Mouse (Mus musculus): ENCODE results near the gene Mapk8. TPM values are rescaled to one million over a fixed set of nuclear protein-coding genes. Genes with fewer than 3 reads are reported as not detected.

The Mapk8 gene
- polyA plus RNA-seq, 2 experiments: 16.7 to 36.4 TPM

DNA sequence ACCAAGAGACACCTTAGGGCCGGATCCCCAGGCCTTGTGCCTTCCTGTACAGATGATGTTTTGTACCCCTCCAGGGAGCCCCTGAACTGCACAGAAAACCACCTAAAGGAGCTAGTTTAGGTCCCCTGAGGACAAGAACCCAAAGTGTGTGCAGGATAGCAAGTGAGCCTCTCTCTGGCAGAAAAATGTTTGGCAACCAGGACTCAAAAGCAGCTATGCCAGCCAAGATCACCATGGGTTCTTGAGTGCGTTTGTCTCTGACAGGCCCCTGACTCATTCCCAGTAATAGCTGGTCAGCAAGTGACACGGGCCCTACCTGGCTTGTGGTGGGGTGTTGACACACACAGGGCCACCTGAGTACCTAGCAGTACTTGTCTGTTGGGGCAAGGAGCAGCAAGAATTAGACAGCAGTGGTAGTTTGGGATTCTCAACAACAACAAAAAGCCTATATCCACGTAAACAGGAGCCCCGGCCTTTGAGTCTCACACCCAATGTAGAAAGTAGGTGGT lies 117.6 kb downstream of the Mapk8 start:
- Histone ChIP-seq H3K36me3 (ENCODE audit: control insufficient read depth, insufficient read depth, low read length) (no peaks in the 10 kb centered on the region), H3K4me3 (replicated peaks; ENCODE audit: low read length) (no peak overlapping the region), H3K4me2 (replicated peaks; ENCODE audit: low read depth, low read length, severe bottlenecking) (no peak overlapping the region), H3K4me1 (ENCODE audit: control insufficient read depth, insufficient read depth, low read length) (peaks cover 19% of the 10 kb centered on the region), H3K9me3 (ENCODE audit: control insufficient read depth, low read length) (no peaks in the 10 kb centered on the region), H3K27me3 (ENCODE audit: control insufficient read depth, insufficient read depth, low read length) (no peaks in the 10 kb centered on the region), H3K9ac (ENCODE audit: low read depth, low read length, severe bottlenecking) (no peak overlapping the region), H3K27ac (replicated peaks; ENCODE audit: low read depth, low read length) (no peak overlapping the region)
- 81% methylated on average over 5 of the region's 5 CpGs for WGBS
- ATAC-seq (ENCODE audit: low FRiP score, low read depth) (no peak), DNase-seq (ENCODE audit: low spot score) (no peak)
- TF ChIP-seq POLR2A (IDR thresholded peaks at IDR 0.05; ENCODE audit: borderline replicate concordance, extremely low read depth, insufficient read depth, insufficient read length): no peak

- DNase-seq (ENCODE audit: low spot score): no peak
- H3K36me3 ChIP-seq (ENCODE audit: control insufficient read depth, insufficient read depth, low read length): no peaks in the 10 kb centered on the region
- H3K27me3 ChIP-seq (ENCODE audit: control insufficient read depth, insufficient read depth, low read length): no peaks in the 10 kb centered on the region
- no peak overlapping the region for H3K9ac ChIP-seq (ENCODE audit: low read depth, low read length, severe bottlenecking)
- no peak overlapping the region for H3K4me2 ChIP-seq (replicated peaks; ENCODE audit: low read depth, low read length, severe bottlenecking)
- no peak overlapping the region for H3K4me3 ChIP-seq (replicated peaks; ENCODE audit: low read length)
- peaks cover 19% of the 10 kb centered on the region for H3K4me1 ChIP-seq (ENCODE audit: control insufficient read depth, insufficient read depth, low read length)
- 50% methylated on average over 5 of the region's 5 CpGs for WGBS
- ATAC-seq (ENCODE audit: low FRiP score, low read depth): 0 out of 2 replicates have a peak, but pooled peaks have one; percentile 34
- no peaks in the 10 kb centered on the region for H3K9me3 ChIP-seq (ENCODE audit: control insufficient read depth, low read length)
- TF ChIP-seq POLR2A (IDR thresholded peaks at IDR 0.05; ENCODE audit: borderline replicate concordance, extremely low read depth, insufficient read depth, insufficient read length): no peak
- H3K27ac ChIP-seq (replicated peaks; ENCODE audit: low read depth, low read length): no peak overlapping the region
Measured at GRCm38 (mm10) chr14:33328369-33328768, 118.6 kb downstream of the Mapk8 start.

Other genes with a start within 250 kb of the Mapk8 start
- 4.8 TPM in 2 replicates for gene Arhgap22, start 233.1 kb downstream of the Mapk8 start, polyA plus RNA-seq (2012; rRNA removed)
- 5.3 and 7.8 TPM in 2 replicates for gene Arhgap22, start 233.1 kb downstream of the Mapk8 start, polyA plus RNA-seq (2014; fragmentation: Nextera tagmentation; extraction: Ambion mirVana)
- 0.01 TPM in 2 replicates for gene Frmpd2, start 24.5 kb upstream of the Mapk8 start, polyA plus RNA-seq (2012; rRNA removed)
- not detected in 2 replicates for gene Frmpd2, start 24.5 kb upstream of the Mapk8 start, polyA plus RNA-seq (2014; fragmentation: Nextera tagmentation; extraction: Ambion mirVana)
- 0.27 and 0.36 TPM in 2 replicates for gene Ptpn20, start 142.0 kb upstream of the Mapk8 start, polyA plus RNA-seq (2012; rRNA removed)
- gene Ptpn20, start 142.0 kb upstream of the Mapk8 start, polyA plus RNA-seq (2014; fragmentation: Nextera tagmentation; extraction: Ambion mirVana): 0.28 and 0.30 TPM in 2 replicates

Data from limb, embryonic 14.5 days (tissue).